Mouse (Mus musculus) layer of hippocampus, adult 9-11 months (tissue): ENCODE measurements at regions not wholly inside any gene's neighbourhood (a gene's known extent, or its start where the extent isn't known, plus 50 kb on each side); places are given as distances from the start of the nearest gene placed in this dataset.

Experiments used
- DNase-seq: peaks from one replicate; pipeline ENCODE4 v3.0.0; 2022

- DNase-seq = peak; percentile 82
These were observed 53.0 kb upstream of the Ank start for GRCm38 (mm10) chr15:27413486-27413885.

- no peak for DNase-seq
These were observed 51.7 kb upstream of the Ank start for GRCm38 (mm10) chr15:27414819-27415218.
